Mouse (Mus musculus) ES-Bruce4 (cell line): ENCODE data around the gene Zfp940. TPM values are rescaled to one million over a fixed set of nuclear protein-coding genes. Genes with fewer than 3 reads are reported as not detected.

Experiments
- H3K27ac ChIP-seq: 2 replicates; pipeline ENCODE4 v1.5.1; 2012; ENCODE audit warnings: low read length, inconsistent platforms; ENCODE audit not compliant: insufficient read depth
- H3K27me3 ChIP-seq: 2 replicates; pipeline ENCODE4 v1.6.1; 2012; ENCODE audit warnings: mild to moderate bottlenecking, low read length, inconsistent platforms; ENCODE audit not compliant: control insufficient read depth, poor library complexity, insufficient read depth, severe bottlenecking
- H3K36me3 ChIP-seq: 2 replicates; pipeline ENCODE4 v1.6.1; 2012; ENCODE audit warnings: inconsistent platforms, mild to moderate bottlenecking, low read length, moderate library complexity; ENCODE audit not compliant: control insufficient read depth, poor library complexity, insufficient read depth, severe bottlenecking
- H3K4me1 ChIP-seq: one replicate; pipeline ENCODE4 v1.8.1; 2011; ENCODE audit warnings: low read length; ENCODE audit not compliant: control insufficient read depth, insufficient read depth
- H3K4me3 ChIP-seq: 2 replicates; pipeline ENCODE4 v1.5.1; 2011; ENCODE audit warnings: low read depth, mild to moderate bottlenecking, low read length
- H3K9ac ChIP-seq: 2 replicates; pipeline ENCODE4 v1.6.1; 2012; ENCODE audit warnings: low read depth, mild to moderate bottlenecking, inconsistent platforms; ENCODE audit not compliant: poor library complexity, severe bottlenecking
- H3K9me3 ChIP-seq: replicated peaks from 2 replicates; pipeline ENCODE4 v1.6.1; 2012; ENCODE audit warnings: mild to moderate bottlenecking, low read length, inconsistent platforms; ENCODE audit not compliant: control insufficient read depth, poor library complexity, insufficient read depth, severe bottlenecking
- CTCF ChIP-seq: IDR thresholded peaks from one replicate; pipeline ENCODE4 v1.8.1; 2011; ENCODE audit warnings: low read depth, low read length
- EP300 ChIP-seq: IDR thresholded peaks from 2 replicates; pipeline ENCODE4 v1.6.1; 2011; ENCODE audit warnings: low read depth, low read length; ENCODE audit not compliant: insufficient read depth
- POLR2A ChIP-seq: IDR thresholded peaks from one replicate; pipeline ENCODE4 v1.8.1; 2011; ENCODE audit warnings: low read length; ENCODE audit not compliant: insufficient read depth
- polyA plus RNA-seq: library from polyadenylated mRNA; stranded (reverse); fragments of >200 nt; gene quantifications from 2 replicates; pipeline ENCODE4 v1.2.4, GENCODE M21; 2011; ENCODE audit warnings: low read depth; ENCODE audit not compliant: missing spikeins, insufficient read depth, insufficient read length

Zfp940 gene
- polyA plus RNA-seq, 1 experiment, result 13.9 TPM

GRCm38 (mm10) chr7:29815061-29815784 is 38.2 kb downstream of the Zfp940 start:
- no peaks in the 10 kb centered on the region for H3K27me3 ChIP-seq
- H3K9me3 ChIP-seq, result 0 out of 2 replicates have a peak, but pooled peaks cover 4% of the 10 kb centered on the region
- H3K4me1 ChIP-seq, result no peaks in the 10 kb centered on the region
- H3K27ac ChIP-seq, result no peak overlapping the region
- H3K36me3 ChIP-seq, result no peaks in the 10 kb centered on the region
- TF ChIP-seq CTCF (no peak), POLR2A (no peak), EP300 (no peak)
- H3K4me3 ChIP-seq, result peak overlapping the region; percentile 85
- peak overlapping the region; percentile 42 for H3K9ac ChIP-seq

- Histone ChIP-seq H3K9ac (no peak overlapping the region), H3K4me1 (no peaks in the 10 kb centered on the region), H3K9me3 (0 out of 2 replicates have a peak, but pooled peaks cover 4% of the 10 kb centered on the region), H3K4me3 (no peak overlapping the region), H3K36me3 (no peaks in the 10 kb centered on the region), H3K27ac (no peak overlapping the region), H3K27me3 (no peaks in the 10 kb centered on the region)
- TF ChIP-seq CTCF, result no peak
- no peak for TF ChIP-seq POLR2A
- no peak for TF ChIP-seq EP300
These were observed 39.1 kb downstream of the Zfp940 start for GRCm38 (mm10) chr7:29814381-29814780.

GRCm38 (mm10) chr7:29812244-29812643 is 41.2 kb downstream of the Zfp940 start:
- H3K27ac ChIP-seq, result no peak overlapping the region
- no peak for TF ChIP-seq POLR2A
- TF ChIP-seq EP300, result no peak
- TF ChIP-seq CTCF, result no peak
- H3K9ac ChIP-seq, result no peak overlapping the region
- no peaks in the 10 kb centered on the region for H3K4me1 ChIP-seq
- H3K4me3 ChIP-seq, result no peak overlapping the region
- H3K9me3 ChIP-seq, result 0 out of 2 replicates have a peak, but pooled peaks cover 4% of the 10 kb centered on the region
- no peaks in the 10 kb centered on the region for H3K36me3 ChIP-seq
- no peaks in the 10 kb centered on the region for H3K27me3 ChIP-seq

- H3K4me3 ChIP-seq, result no peak overlapping the region
- H3K27me3 ChIP-seq, result no peaks in the 10 kb centered on the region
- 0 out of 2 replicates have a peak, but pooled peaks cover 4% of the 10 kb centered on the region for H3K9me3 ChIP-seq
- no peak overlapping the region for H3K9ac ChIP-seq
- H3K27ac ChIP-seq, result no peak overlapping the region
- H3K4me1 ChIP-seq, result no peaks in the 10 kb centered on the region
- H3K36me3 ChIP-seq, result no peaks in the 10 kb centered on the region
- TF ChIP-seq POLR2A (no peak), EP300 (no peak), CTCF (no peak)
These were observed 46.4 kb downstream of the Zfp940 start for GRCm38 (mm10) chr7:29807046-29807445.

- Histone ChIP-seq H3K36me3 (no peaks in the 10 kb centered on the region), H3K27me3 (no peaks in the 10 kb centered on the region; the same call in 1 of the 2 replicates), H3K9ac (peak overlapping the region; percentile 14), H3K9me3 (no peaks in the 10 kb centered on the region), H3K27ac (no peak overlapping the region), H3K4me1 (no peaks in the 10 kb centered on the region), H3K4me3 (peak overlapping the region; percentile 37)
- no peak for TF ChIP-seq EP300
- no peak for TF ChIP-seq POLR2A
- no peak for TF ChIP-seq CTCF
These were observed 60.6 kb downstream of the Zfp940 start for GRCm38 (mm10) chr7:29792906-29793305.

GRCm38 (mm10) chr7:29785888-29786287 is 67.6 kb downstream of the Zfp940 start:
- no peaks in the 10 kb centered on the region for H3K27me3 ChIP-seq
- H3K9me3 ChIP-seq, result no peaks in the 10 kb centered on the region
- H3K9ac ChIP-seq, result 0 out of 2 replicates have a peak overlapping the region, but pooled peaks have one; percentile 30
- H3K27ac ChIP-seq, result no peak overlapping the region
- H3K4me1 ChIP-seq, result no peaks in the 10 kb centered on the region
- no peaks in the 10 kb centered on the region for H3K36me3 ChIP-seq
- no peak for TF ChIP-seq POLR2A
- TF ChIP-seq CTCF, result no peak
- no peak for TF ChIP-seq EP300
- no peak overlapping the region for H3K4me3 ChIP-seq
